ENCODE assay signal across 8 mouse cellular contexts in the genomic region with DNA sequence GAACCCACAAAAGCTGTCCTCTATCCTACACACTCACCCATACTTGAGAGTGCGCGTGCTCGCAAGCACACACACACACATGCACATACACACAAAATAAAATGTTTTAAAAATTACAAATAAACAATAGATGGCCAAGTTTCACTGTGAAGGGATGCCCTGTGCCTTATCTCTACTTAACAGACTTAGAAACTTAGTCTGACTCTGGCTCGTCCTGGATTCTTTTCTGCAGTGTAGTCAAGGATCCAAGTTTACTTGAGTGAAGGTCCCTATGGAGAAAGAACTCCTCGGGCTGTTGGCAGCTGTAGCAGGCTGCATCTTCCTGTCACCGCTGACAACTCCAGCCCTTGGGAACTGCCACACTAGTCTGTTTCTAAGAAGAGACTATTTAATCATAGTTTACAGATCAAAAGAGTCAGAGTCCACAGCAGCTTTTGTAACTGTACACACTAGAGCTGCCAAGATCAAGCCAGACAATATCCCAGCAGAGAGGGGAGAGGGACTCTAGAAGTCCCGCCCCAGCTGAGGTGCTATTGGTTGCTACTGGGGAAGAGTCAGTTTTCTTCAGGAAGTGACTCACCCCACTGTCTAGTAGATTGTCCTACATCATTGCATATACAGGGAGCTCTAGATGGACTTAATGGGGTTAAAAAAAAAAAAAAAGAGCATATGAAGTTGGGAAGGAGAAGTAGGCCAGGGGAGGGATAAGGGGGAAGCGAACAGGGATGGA. TPM values are rescaled to one million over a fixed set of nuclear protein-coding genes. Genes with fewer than 3 reads are reported as not detected.
DNase-seq lines count a peak whose midpoint lies in the region; ATAC-seq and TF ChIP-seq lines count a peak whose summit lies in the region.

No protein-coding gene starts in this region.

- H3K36me3 ChIP-seq in hindbrain, embryonic 14.5 days (replicated peaks; ENCODE audit: control insufficient read depth, insufficient read depth) = no peaks in the 10 kb centered on the region
- no peaks in the 10 kb centered on the region for H3K36me3 ChIP-seq in hindbrain, embryonic 11.5 days (ENCODE audit: control insufficient read depth, insufficient read depth, low read length)
- H3K36me3 ChIP-seq in myocyte (ENCODE audit: control insufficient read depth, insufficient read depth) = no peaks in the 10 kb centered on the region

- 79% methylated on average over 8 of the region's 8 CpGs for WGBS in hindbrain, embryonic 14.5 days
- WGBS in hindbrain, embryonic 11.5 days = 88% methylated on average over 8 of the region's 8 CpGs

- no peaks in the 10 kb centered on the region for H3K4me1 ChIP-seq in hindbrain, embryonic 14.5 days (replicated peaks; ENCODE audit: control insufficient read depth, insufficient read depth, low read length)
- H3K4me1 ChIP-seq in hindbrain, embryonic 11.5 days (replicated peaks; ENCODE audit: control insufficient read depth, insufficient read depth, low read length) = no peaks in the 10 kb centered on the region

- no peak overlapping the region for H3K4me3 ChIP-seq in hindbrain, embryonic 14.5 days (replicated peaks; ENCODE audit: low read length)
- H3K4me3 ChIP-seq in hindbrain, embryonic 11.5 days (ENCODE audit: low read depth, low read length) = no peak overlapping the region
- H3K4me3 ChIP-seq in myocyte = no peak overlapping the region

- H3K9me3 ChIP-seq in hindbrain, embryonic 14.5 days (ENCODE audit: control insufficient read depth, low read length) = no peaks in the 10 kb centered on the region
- no peaks in the 10 kb centered on the region for H3K9me3 ChIP-seq in hindbrain, embryonic 11.5 days (ENCODE audit: control insufficient read depth, low read length)

- H3ac ChIP-seq in myocyte (ENCODE audit: control insufficient read depth, insufficient read length) = no peak overlapping the region

- H3K4me2 ChIP-seq in hindbrain, embryonic 14.5 days (replicated peaks) = 0 out of 2 replicates have a peak overlapping the region, but pooled peaks have one; percentile 4
- no peak overlapping the region for H3K4me2 ChIP-seq in hindbrain, embryonic 11.5 days (replicated peaks; ENCODE audit: low read depth, low read length)
- peak overlapping the region; percentile 62 for H3K4me2 ChIP-seq in myocyte (ENCODE audit: low read depth)

- no peak for ATAC-seq in hindbrain, embryonic 14.5 days (ENCODE audit: low FRiP score)
- ATAC-seq in hindbrain, embryonic 11.5 days (ENCODE audit: low FRiP score) = no peak

- no peaks in the 10 kb centered on the region for H3K27me3 ChIP-seq in hindbrain, embryonic 14.5 days (ENCODE audit: control insufficient read depth, insufficient read depth, low read length)
- no peaks in the 10 kb centered on the region for H3K27me3 ChIP-seq in hindbrain, embryonic 11.5 days (ENCODE audit: control insufficient read depth, insufficient read depth, low read length)
- no peaks in the 10 kb centered on the region for H3K27me3 ChIP-seq in myocyte (ENCODE audit: control insufficient read depth, insufficient read depth, insufficient read length)

- no peak for TF ChIP-seq POLR2A in myocyte (IDR thresholded peaks at IDR 0.05; ENCODE audit: insufficient read length, low read depth)

- no peak overlapping the region for H3K9ac ChIP-seq in hindbrain, embryonic 14.5 days
- H3K9ac ChIP-seq in hindbrain, embryonic 11.5 days (ENCODE audit: low read depth, low read length) = no peak overlapping the region

- H3K79me2 ChIP-seq in myocyte (ENCODE audit: control insufficient read depth, insufficient read depth) = no peaks in the 10 kb centered on the region

- no peak overlapping the region for H3K27ac ChIP-seq in hindbrain, embryonic 14.5 days
- no peak overlapping the region for H3K27ac ChIP-seq in hindbrain, embryonic 11.5 days (ENCODE audit: low read depth, low read length)

- DNase-seq in hindbrain, embryonic 14.5 days (ENCODE audit: low spot score) = no peak
- DNase-seq in hindbrain, embryonic 11.5 days (ENCODE audit: low spot score) = no peak
- peak; percentile 69 for DNase-seq in adrenal gland, adult 2 months
- peak; percentile 35 for DNase-seq in heart, adult 8-10 months (ENCODE audit: low spot score)
- DNase-seq in kidney, postnatal 14 days = peak; percentile 44
- DNase-seq in spleen, adult 18-20 months = no peak
- DNase-seq in cerebellum, adult 9-11 months = no peak

TF ChIP-seq in myocyte, 11 proteins besides CTCF, POLR2A, EP300 and RAD21:
- TF ChIP-seq MYOD1 (IDR thresholded peaks at IDR 0.05; ENCODE audit: control insufficient read depth in 1 of 3, insufficient read length in 2 of 3, low read depth in 2 of 3) (no peak), TCF3 (IDR thresholded peaks at IDR 0.05; ENCODE audit: insufficient read length, low read depth) (no peak), MYOG (IDR thresholded peaks at IDR 0.05; ENCODE audit: control insufficient read depth in 1 of 3, insufficient read depth in 1 of 3, insufficient read length in 2 of 3, low read depth in 2 of 3) (no peak), POLR2AphosphoS2 (IDR thresholded peaks at IDR 0.05; ENCODE audit: insufficient read length, low read depth) (no peak), REST (IDR thresholded peaks at IDR 0.05; ENCODE audit: insufficient read depth, insufficient read length) (no peak), USF1 (IDR thresholded peaks at IDR 0.05; ENCODE audit: low read depth) (no peak), CEBPB (IDR thresholded peaks at IDR 0.05; ENCODE audit: insufficient read depth, poor library complexity, severe bottlenecking) (no peak), SRF (IDR thresholded peaks at IDR 0.05; ENCODE audit: control insufficient read depth, insufficient read length, low read depth) (no peak), TCF12 (IDR thresholded peaks at IDR 0.05; ENCODE audit: insufficient read depth, poor library complexity, severe bottlenecking) (no peak), E2F4 (IDR thresholded peaks at IDR 0.05; ENCODE audit: insufficient read depth) (no peak), MAX (IDR thresholded peaks at IDR 0.05; ENCODE audit: low read depth) (no peak)

RNA-seq across cellular contexts. Expression of a gene that starts 10.1 kb away (rescaled TPM):
- polyA plus RNA-seq in hindbrain, embryonic 14.5 days (2014; fragmentation: Nextera tagmentation; extraction: Ambion mirVana) = 28.9 and 31.0 TPM in 2 replicates
- polyA plus RNA-seq in hindbrain, embryonic 11.5 days (2014; fragmentation: Nextera tagmentation; extraction: Ambion mirVana) = 36.3 and 46.6 TPM in 2 replicates
- total RNA-seq in adrenal gland, adult 2 months (2021) = 10 to 100 TPM; 43.8 to 82.9 TPM
- polyA plus RNA-seq in adrenal gland, adult 2 months (2012; rRNA removed) = 5.5 and 8.0 TPM in 2 replicates
- 10 to 100 TPM; 26.0 to 34.3 (median 29.9) TPM for total RNA-seq in heart, adult 8-10 months (2022)
- polyA plus RNA-seq in myocyte (2012; fragmentation: generic; extraction: Trizol) = 9.8 TPM

Comparison
In these comparisons a context has a peak if more than half of its experiments do, and no peak if none do; other contexts are left out.
1. DNase-seq: peak in adrenal gland, adult 2 months (single experiment), heart, adult 8-10 months (single experiment) and kidney, postnatal 14 days (single experiment); none in hindbrain, embryonic 14.5 days (single experiment), hindbrain, embryonic 11.5 days (single experiment), spleen, adult 18-20 months (0 of 2) and cerebellum, adult 9-11 months (single experiment).